Mouse (Mus musculus): ENCODE results near the gene Pfdn6.
A peak's percentile ranks its signal among the peaks of the same experiment; 100 is the strongest.
"Not testable (repeated sequence)": the region's sequence is repeated elsewhere in the genome, so short reads cannot be mapped to it uniquely, and the experiment has no call there.

The Pfdn6 gene

DNA sequence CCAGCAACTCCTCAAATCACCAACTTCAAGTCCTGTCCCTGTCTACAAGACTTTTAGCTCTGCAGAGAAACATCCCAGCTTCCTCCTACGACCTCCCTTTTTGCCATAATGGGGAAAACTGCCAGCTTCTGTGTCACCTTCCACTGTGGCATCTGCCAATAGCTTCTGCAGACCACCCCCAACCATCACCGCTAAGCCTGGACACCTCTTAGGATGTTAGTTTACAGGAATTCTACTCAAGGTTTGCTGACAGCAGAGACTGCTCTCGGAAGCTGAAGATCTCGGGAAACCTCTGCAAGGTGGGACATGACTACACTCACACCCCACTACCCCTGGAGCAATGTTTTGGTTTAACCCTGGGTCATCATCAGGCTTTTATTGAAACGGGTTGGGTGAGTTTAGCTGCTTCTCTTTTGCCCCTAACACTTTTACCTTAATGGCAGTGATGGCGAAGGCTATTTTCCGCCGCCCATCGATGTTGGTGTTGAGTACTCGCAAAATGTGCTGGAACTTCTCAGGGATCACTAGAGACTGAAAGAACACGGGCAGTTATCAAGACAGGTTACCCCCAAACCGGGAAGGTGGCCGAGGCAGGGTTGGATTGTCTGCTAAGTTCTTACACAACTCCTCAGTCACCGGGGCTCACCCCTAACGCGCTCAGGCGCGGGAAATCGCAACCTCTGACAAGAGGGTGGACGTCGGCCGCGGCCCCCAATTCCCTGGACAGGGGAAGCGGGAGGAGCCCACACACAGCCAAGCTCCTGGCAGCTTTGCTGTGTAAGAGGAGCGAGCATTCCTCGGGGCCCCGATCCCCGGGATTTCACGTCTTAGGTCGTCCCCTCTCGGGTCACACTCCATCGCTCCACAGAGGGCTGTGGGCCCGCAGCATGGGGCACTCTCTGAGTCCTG lies 14.8 kb upstream of the Pfdn6 start:
- DNase-seq = no peak

DNA sequence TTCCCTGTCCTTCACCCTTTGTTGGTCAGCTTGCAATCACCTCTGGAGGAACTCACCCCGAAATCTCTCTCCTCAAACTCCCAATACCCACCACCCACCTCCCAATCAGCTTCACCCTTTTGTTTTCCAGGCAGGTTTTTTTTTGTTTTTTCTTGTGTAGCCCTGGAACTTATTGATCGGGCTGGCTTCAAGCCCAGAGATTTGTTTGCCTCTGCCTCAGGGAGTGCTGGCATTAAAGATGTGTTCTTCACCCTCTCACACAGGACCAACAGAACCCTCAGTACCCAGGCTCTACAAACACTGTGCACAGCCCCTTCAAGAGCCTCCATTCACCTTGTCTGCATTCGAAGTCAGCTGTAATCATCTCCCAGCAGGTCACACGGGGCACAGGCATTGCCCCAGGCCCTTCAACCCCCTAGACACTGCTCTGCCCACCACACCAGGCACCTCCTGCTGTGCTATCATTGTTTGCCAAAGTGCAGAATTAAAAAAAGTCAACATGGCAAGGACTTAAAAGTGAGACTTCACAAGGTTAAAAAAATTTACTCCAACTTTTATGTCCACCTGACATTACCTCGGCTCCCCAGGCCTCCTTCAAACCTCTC lies 13.9 kb upstream of the Pfdn6 start:
- no peak for DNase-seq

DNA sequence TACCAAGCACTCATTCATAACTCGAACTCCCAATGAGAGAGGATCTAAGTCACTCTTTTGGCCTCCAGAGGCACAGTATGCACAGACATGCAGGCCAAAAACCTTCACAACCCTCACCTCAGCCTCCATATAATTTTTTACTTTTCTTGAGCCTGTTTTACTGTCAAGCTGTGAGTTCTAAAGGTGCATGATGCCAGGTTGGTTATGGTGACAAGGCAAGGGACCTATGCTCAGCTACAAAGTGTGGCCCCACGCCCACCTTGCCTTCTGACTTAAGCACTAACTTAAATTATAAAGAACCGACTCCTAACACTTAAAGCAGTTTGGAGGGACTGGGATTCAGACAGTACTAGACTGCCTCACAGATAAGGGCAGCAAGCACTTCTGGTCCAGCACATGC lies 13.2 kb upstream of the Pfdn6 start:
- DNase-seq = no peak

DNA sequence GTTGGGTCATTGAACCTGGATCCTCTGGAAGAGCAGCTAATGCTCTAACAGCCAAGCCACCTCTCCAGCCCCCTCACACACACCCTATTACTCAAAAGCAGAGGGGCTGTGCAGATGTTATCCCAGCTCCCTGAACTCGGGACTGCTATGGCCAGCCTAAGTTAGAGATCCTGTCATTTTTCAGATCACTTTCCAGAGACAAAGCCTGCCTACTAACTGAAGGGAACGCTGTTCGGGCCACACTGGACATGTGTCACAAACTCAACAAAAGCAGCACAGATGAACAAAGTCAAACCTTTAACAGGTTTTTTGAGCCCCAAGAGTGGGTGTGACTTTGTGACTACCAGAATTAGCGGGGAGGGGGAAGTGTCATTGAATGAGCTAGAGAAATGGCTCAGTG lies 12.7 kb upstream of the Pfdn6 start:
- DNase-seq = no peak

DNA sequence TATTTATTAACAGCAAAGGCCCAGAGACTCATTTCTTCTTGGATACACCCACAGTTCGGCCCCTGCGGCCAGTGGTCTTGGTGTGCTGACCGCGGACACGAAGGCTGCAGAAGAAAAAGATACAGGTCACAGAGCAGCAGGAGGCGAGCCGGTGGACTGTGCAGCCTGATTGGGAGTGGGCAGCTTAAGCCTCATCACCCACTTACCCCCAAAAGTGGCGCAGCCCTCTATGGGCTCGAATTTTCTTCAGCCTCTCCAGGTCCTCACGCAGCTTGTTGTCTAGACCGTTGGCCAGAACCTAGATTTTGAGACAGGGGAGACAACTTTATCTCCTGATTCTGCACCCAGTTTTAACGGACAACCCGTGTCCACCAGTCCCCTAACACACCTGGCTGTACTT lies 11.9 kb upstream of the Pfdn6 start:
- not testable (repeated sequence) for DNase-seq

DNA sequence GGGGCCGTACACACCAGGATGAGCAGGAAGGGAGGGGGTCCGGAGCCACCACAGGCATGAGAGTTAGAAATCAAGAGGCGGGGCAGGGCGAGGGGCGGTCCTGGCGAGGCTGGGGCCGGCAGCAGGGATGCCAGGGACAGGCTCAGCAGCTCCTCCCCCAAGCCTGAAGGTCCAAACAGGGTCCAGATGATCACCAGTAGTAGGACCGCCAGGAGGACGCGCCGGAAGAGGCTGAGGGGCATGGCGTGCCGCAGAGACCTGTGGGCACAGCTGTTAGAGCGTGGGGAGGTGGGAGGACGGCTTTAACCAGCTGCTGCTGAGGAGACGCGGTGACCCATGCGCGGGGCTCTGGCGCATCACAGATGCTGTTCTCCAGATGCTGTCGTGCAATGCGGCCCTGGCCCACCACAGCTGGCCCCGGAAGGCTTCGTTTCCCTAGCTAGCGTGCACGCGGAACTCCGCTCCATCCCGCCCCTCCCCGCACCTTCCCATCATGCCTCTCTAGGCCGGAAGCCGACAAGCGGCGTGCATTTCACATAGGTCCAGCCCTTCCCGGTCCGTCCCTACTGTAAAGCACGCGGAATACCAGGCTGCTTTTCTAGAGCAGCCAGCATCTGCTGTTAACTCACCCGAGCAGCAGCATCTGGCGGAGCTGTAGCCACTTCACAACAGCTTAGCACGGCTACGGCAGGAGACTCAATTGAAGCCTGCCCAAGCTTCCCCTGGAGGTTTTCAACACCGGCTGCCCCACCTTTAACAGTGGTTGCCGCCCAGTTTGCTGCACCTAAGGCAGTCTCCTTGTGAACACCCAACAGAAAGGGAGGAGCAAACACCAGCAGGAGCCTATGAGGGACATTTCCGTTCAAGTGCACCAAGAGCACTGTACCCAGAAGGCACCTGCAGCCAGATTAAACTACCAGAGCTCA lies 11.1 kb upstream of the Pfdn6 start, which contains the start of gene B3galt4:
B3galt4 (minus strand) TSS at position 468 of the 926 bp plus-strand sequence.
- DNase-seq = peak; percentile 79

DNA sequence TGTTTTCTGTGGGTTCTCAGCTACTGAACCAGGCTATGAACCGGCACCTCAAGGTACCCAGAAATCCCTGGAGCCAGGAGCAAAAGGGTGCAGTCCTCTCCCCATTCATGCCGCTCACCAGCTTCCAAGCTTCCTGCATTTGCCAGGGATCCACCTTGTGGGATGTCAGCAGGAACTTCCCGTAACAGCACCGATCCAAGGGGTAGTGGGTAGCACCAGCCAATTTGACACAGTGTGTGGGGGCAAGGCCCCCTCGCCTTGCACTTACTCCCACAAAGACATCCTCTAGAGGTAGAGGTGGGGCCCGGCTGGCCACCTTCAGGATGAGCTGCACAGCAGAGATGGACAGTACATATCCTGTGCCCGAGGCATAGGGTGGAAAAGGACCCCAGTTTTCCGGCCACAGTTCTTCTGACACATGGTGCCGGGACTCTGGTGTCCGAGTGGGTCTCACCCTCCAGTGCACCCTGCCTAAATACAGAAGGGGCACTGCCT lies 10.0 kb upstream of the Pfdn6 start:
- no peak for DNase-seq

DNA sequence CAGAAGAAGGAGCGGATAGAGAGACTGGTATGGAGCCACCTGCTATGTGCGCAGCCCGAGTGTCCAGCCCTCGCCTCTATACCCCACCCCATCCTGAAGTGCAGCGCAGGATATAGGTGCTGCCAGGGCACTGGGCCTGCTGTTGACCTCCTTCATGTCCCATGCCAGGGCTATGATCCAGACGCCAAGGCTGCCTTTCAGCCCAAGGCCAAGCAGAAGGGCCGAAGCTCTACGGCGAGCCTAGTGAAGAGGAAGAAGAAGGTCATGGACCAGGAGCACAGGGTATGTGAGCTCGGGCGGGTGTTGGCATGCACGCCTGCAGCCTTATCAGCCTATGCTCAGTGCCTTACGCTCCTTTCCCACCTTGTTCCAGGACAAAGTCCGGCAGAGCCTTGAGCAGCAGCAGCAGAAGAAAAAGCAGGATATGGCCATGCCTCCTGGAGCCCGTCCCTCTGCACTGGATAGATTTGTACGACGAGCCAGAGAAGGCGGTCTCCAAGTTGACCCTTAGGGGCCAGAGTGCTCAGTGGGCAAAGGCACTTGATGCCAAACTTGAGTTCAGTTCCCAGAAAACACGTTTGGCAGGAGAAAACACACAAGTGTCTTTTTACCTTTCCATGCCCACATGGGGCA lies 8.9 kb upstream of the Pfdn6 start:
- DNase-seq = no peak

DNA sequence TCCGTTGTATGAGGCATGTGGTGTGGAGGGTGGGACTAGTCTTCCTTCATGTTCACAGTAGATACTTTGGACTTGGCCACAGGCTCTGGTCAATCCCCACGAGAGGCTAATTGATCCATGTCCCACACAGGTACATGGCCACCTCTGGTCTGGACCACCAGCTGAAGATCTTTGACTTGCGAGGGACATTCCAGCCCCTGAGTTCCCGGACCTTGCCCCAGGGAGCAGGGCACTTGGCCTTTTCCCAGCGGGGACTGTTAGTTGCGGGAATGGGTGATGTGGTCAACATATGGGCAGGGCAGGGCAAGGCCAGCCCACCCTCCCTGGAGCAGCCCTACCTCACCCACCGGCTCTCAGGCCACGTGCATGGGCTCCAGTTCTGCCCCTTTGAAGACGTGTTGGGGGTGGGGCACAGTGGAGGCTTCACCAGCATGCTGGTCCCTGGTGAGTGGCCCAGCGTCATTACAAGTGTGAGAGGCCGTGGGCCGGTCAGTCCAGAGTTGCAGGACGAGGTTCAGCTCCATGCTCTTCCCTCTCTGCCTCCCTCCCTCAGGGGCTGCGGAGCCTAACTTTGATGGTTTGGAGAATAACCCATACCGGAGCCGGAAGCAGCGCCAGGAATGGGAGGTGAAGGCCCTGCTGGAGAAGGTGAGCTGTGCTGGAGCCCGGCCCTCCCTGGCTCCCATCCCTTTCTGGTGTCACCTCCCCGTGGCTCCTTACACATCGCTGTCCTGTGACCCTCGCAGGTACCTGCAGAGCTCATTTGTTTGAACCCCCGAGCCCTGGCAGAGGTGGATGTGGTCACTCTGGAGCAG lies 8.2 kb upstream of the Pfdn6 start:
- DNase-seq = no peak

DNA sequence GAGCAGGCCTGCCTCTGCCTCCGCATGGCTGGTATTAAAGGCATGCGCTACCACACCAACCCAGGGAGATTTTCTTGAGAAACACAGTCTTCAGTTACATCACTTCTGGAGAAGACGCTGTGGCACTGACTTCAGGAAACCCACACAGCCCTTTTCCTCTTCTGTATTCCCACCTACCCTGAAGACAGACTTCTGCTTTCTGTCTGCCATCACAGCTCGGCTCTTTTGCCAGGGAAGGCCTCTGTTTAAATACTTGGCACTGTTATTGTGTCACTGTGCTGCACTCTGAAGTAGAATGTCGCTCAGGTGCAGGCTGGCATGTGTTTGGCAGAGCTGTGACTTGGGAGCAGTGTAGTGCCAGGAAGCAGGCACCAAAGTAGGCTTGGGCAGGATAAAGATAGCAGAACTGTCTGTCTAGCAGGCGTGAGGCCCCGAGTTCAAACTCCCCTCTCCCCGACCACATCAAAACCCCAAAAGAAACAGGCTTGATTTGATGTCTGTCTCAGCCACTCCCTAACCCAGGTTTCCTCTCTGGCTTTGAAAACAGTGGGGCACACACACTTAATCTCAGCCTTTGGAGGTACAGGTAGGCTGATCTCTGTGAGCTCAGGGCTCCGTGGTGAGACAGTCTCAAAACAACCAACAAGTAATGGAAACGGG lies 7.4 kb upstream of the Pfdn6 start:
- DNase-seq = no peak

DNA sequence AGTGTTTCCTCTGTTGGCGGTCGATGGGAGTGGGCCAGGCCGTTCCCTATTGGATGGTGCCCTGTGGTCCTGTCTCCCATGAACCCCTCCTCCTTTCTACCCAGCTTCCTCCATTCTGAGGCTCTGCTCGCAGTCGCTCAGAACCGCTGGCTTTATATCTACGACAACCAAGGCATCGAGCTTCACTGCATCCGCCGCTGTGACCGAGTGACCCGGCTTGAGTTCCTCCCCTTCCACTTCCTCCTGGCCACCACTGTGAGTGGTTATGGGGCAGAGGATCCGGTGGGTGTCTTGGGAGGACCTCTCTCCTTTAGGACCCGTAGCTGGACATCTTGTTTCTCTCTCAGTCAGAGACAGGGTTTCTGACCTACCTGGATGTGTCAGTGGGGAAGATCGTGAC lies 3.3 kb upstream of the Pfdn6 start:
- no peak for DNase-seq

DNA sequence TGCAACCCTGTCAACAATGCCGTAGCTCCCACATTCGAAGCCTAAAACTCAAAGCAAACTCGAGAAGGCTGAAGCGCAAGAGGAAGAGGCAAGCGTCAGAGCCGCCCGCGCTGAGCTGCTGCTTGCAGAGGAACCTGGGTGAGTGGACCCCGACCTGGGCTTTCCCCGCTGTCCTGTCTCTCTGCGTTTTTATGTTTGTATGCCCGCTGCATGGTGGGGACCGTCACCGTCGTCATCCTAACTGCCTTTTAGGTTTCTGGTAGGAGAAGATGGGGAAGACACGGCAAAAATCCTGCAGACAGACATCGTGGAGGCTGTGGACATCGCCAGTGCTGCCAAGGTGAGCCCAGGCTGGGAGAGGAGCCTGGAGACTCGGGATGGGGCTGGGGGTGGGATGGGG lies 1.2 kb upstream of the Pfdn6 start:
- no peak for DNase-seq

DNA sequence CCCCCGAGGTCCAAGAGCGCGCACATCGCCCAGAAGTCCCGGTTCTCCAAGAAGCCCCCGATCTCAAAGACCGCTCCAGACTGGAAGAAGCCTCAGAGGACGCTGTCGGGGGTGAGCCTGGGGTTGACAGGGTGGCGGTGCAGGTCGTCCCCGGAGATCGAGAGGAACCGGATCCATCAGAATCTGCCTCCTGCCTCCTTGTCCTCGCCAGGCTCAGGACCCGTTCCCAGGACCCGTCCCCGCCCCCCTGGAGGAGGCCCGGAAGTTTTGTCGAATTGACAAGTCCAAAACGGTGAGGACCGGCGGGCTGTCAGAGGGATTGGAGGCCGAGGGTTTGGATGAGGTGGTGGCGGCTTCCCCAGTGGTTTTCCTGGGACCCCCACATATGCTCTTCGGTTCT lies 838 bp upstream of the Pfdn6 start:
- DNase-seq = no peak

DNA sequence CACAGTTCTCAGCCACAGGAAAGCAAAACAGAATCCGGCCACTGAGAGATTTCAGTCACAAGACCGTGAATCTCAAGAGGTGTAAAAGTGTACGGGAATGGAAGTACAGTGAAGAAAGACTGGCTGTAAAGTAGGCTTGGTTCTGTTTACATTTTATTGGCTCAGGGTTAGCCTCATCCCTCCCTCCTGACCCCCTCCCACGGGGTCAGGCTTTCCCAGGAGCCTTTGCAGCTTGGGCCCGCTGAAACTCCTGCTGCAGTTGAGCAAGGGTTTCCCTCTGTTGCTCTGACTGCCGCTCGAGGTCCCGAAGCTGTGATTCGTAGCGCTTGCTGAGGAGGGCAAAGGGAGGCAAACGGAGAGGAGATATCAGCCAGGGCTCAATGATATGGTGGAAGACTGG lies 1.4 kb downstream of the Pfdn6 start:
- DNase-seq = no peak

DNA sequence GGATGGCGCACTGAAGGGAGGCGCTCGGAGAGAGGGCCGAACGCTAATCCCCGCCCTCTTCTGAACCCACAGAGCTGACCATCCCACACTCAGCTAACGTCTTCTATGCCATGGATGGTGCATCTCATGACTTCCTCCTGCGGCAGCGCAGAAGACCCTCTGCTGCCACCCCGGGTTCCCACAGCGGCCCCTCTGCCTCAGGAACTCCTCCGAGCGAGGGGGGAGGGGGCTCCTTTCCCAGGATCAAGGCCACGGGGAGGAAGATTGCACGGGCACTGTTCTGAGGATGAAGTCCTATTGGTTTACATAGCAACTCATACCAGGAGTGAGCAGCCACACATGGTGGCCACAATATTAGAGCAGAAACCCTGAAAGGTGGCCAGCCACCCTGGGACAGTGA lies 3.1 kb downstream of the Pfdn6 start:
- no peak for DNase-seq

DNA sequence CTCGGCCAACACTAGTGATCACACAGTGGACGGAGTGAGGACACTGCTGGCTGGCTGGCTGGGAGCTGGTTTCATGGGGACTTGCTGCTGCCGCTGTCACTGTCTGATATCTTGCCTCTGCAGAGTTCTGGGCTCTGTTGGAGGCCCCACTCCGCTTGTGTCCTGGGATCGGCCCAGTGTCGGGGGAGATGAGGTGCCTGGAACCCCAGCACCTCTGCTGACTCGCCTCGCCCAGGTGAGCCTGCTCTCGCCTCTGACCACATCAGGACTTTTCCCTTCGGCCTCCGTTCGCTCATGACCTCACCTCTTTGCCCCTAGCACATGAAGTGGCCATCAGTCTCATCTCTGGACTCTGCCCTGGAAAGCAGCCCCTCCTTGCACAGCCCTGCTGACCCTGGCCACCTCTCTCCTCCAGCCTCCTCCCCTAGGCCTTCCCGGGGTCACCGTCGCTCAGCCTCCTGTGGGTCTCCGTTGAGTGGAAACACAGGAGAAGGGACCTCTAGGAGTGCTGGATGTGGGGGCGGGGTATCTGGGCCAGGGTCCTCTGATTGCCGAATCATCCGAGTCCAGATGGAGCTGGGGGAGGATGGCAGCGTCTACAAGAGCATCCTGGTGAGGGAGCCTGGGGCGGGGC lies 4.6 kb downstream of the Pfdn6 start:
- DNase-seq = no peak

DNA sequence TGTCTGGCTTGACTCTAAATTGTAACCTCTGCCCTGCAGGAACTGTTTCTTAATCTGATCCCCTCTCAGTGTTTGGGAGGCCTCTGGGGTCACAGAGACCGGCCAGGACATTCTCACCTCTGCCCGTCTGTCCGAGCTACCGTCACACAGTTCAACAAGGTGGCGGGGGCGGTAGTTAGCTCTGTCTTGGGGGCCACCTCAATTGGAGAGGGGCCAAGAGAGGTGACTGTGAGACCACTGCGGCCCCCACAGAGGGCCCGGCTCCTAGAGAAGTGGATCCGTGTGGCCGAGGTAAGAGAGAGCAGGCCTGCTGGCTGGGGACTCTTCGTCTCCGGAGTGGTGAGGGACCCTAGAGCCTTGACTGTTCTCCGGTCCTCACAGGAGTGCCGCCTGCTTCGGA lies 7.2 kb downstream of the Pfdn6 start:
- no peak for DNase-seq

DNA sequence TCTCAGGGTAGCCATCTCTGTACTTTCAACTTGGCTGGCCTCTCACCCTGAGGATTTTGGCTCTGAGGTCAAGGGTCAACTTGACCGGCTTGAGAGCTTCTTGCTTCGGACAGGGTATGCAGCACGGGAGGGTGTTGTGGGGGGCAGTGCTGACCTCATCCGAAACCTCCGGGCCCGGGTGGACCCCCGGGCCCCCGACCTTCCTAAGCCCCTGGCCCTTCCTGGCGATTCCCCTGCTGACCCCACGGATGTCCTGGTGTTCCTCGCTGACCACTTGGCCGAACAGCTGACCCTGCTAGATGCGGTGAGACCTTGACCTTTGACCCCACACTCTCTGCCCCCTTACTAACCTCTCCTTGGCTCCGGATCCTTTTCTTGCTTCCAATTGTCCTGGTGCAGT lies 7.7 kb downstream of the Pfdn6 start:
- no peak for DNase-seq

DNA sequence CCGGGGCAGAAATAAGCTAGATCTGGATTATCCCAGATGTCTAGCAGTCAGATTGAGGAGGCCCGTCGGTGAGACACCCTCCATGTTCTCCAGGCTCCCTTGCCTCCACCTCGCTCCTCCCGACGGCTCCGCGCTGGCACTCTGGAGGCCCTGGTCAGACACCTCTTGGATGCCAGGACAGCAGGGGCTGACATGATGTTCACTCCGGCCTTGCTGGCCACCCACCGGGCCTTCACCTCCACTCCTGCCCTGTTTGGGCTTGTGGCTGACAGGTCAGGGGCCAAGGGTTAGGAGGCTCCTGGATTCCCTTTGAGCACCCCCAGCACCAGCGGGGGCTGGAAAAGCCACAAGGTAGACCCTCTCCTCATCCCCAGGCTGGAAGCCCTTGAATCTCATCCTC lies 8.2 kb downstream of the Pfdn6 start:
- no peak for DNase-seq

DNA sequence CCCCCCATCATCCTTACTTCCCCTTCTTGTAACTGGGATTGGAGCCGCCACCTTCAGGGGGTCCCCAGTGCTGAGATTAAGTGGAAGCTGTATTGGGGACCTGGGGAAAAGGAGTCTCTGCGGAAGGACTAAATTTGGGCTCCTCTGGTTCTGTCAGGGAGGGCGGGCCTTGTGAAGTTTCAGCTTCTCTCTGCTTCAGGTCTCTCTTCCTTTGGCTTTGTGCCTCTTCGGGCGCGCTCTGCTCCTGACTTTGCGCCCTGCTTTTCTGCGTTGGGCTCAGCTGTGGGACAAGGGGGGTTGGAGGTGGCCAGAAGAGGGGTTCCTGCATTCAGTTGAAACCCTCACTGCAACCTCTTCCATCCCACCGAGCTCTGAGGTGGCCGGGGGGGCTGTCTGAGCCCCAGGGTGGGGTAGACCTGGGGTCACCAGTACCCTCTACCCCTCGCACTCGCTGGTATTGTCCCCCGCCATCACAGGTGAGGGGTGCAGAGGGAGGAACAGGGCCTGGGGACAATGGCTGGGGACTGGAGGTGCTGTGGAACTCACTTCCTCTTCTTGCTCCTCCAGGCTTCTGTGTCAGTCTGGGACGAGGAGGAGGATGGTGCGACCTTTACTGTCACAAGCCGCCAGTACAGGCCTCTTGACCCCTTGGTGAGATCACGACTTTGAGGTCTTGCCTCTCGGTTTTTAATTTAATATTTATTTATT lies 8.8 kb downstream of the Pfdn6 start:
- DNase-seq = no peak

Measured in layer of hippocampus, adult 9-11 months (tissue).